Mouse (Mus musculus) kidney, embryonic 15.5 days (tissue): Measurements from ENCODE around the gene Sln. TPM values are rescaled to one million over a fixed set of nuclear protein-coding genes. Genes with fewer than 3 reads are reported as not detected.

Experiments used
- polyA plus RNA-seq: library from polyadenylated mRNA; unstranded; fragments of >200 nt; fragmentation: Nextera tagmentation; extraction: Ambion mirVana; gene quantifications from 2 replicates; pipeline ENCODE4 v1.2.1, GENCODE M21; 2015

Gene Sln
- polyA plus RNA-seq, 1 experiment from 2014 or later, result 8.7 TPM

Other genes starting within 250 kb of the Sln start
- 115 and 118 TPM in 2 replicates for gene Acat1, start 239.8 kb upstream of the Sln start, polyA plus RNA-seq
- 33.5 and 35.3 TPM in 2 replicates for gene Cul5, start 180.2 kb upstream of the Sln start, polyA plus RNA-seq
- 0.36 and 0.57 TPM in 2 replicates for gene Rab39, start 143.9 kb upstream of the Sln start, polyA plus RNA-seq
- gene Slc35f2, start 78.6 kb upstream of the Sln start, polyA plus RNA-seq, result 14.4 and 15.9 TPM in 2 replicates
- gene Elmod1, start 125.1 kb downstream of the Sln start, polyA plus RNA-seq, result 0.53 and 0.62 TPM in 2 replicates
- gene Tnfaip8l3, start 218.2 kb downstream of the Sln start, polyA plus RNA-seq, result 0.36 and 0.45 TPM in 2 replicates